Mouse (Mus musculus) central nervous system, embryonic 11.5 days (tissue): ENCODE results near the gene Cntn4. TPM values are rescaled to one million over a fixed set of nuclear protein-coding genes. Genes with fewer than 3 reads are reported as not detected.

Source experiments
- polyA plus RNA-seq: library from polyadenylated mRNA; depleted of rRNA; stranded (reverse); fragments of >200 nt; gene quantifications from 2 replicates; pipeline ENCODE4 v1.2.3, GENCODE M21; 2012; rRNA removed

Cntn4 gene
- polyA plus RNA-seq, result 0.49 and 1.1 TPM in 2 replicates

GRCm38 (mm10) chr6:105677149-105678031 lies at the start of gene Cntn4:
Cntn4 (plus strand) TSS chr6:105677660.

